ENCODE assay signal across 27 mouse cellular contexts in genomic region chr1:74169721-74170120, GRCm38 (mm10). TPM values are rescaled to one million over a fixed set of nuclear protein-coding genes. Genes with fewer than 3 reads are reported as not detected.
DNase-seq lines count a peak whose midpoint lies in the region; ATAC-seq lines count a peak whose summit lies in the region.
"Had no signal": no experiment of that assay in that cellular context is flagged by ENCODE, and none has a peak within 500 bp of the region (broad histone marks: within the 10 kb centered on the region; RNA-seq: fewer than 3 reads in every experiment).

No protein-coding gene starts in this region.

- no peak overlapping the region for H3K9ac ChIP-seq in midbrain, embryonic 11.5 days (ENCODE audit: low read length)
- no peak overlapping the region for H3K9ac ChIP-seq in midbrain, embryonic 14.5 days (replicated peaks; ENCODE audit: low read length)

- DNase-seq in heart, adult 11 months, result peak; percentile 48
- DNase-seq in heart, adult 18-20 months, result no peak
- peak; percentile 58 for DNase-seq in heart, embryonic 10.5 days (ENCODE audit: low spot score)
- no peak for DNase-seq in heart, postnatal 36 days
- DNase-seq in midbrain, embryonic 11.5 days (ENCODE audit: low spot score, missing footprints), result peak; percentile 64
- DNase-seq in midbrain, embryonic 14.5 days, result no peak
- DNase-seq: adrenal gland, adult 2 months; adrenal gland, adult 8-10 months; adrenal gland, postnatal 10 days; adrenal gland, postnatal 14 days; adrenal gland, postnatal 25 days; adrenal gland, postnatal 36 days; B cell, adult 2 months; cerebellum, adult 11 months; cerebellum, adult 11-12 months; cerebellum, adult 18-20 months had no signal

- H3K4me3 ChIP-seq in heart, embryonic 10.5 days, result no peak overlapping the region
- H3K4me3 ChIP-seq in midbrain, embryonic 11.5 days (ENCODE audit: low read depth, low read length), result no peak overlapping the region
- H3K4me3 ChIP-seq in midbrain, embryonic 14.5 days (replicated peaks; ENCODE audit: low read depth, low read length), result no peak overlapping the region

- WGBS in heart, embryonic 10.5 days, result 80% methylated on average over 3 of the region's 3 CpGs
- WGBS in midbrain, embryonic 11.5 days, result 84% methylated on average over 3 of the region's 3 CpGs
- 82% methylated on average over 3 of the region's 3 CpGs for WGBS in midbrain, embryonic 14.5 days

- intact Hi-C loops in heart, postnatal 36 days (cut with DNase I), result no loop called here

- no peaks in the 10 kb centered on the region for H3K36me3 ChIP-seq in heart, embryonic 10.5 days
- no peaks in the 10 kb centered on the region for H3K36me3 ChIP-seq in midbrain, embryonic 11.5 days (ENCODE audit: control insufficient read depth, insufficient read depth, low read length)
- no peaks in the 10 kb centered on the region for H3K36me3 ChIP-seq in midbrain, embryonic 14.5 days (ENCODE audit: control insufficient read depth, insufficient read depth, low read length)
- H3K36me3 ChIP-seq: G1E had no signal

- H3K9me3 ChIP-seq in heart, embryonic 10.5 days, result no peaks in the 10 kb centered on the region
- H3K9me3 ChIP-seq in midbrain, embryonic 11.5 days (ENCODE audit: control insufficient read depth, low read length), result no peaks in the 10 kb centered on the region
- H3K9me3 ChIP-seq in midbrain, embryonic 14.5 days (ENCODE audit: control insufficient read depth, low read length), result no peaks in the 10 kb centered on the region
- H3K9me3 ChIP-seq: G1E had no signal

- no peaks in the 10 kb centered on the region for H3K4me1 ChIP-seq in heart, embryonic 10.5 days
- no peaks in the 10 kb centered on the region for H3K4me1 ChIP-seq in midbrain, embryonic 11.5 days (ENCODE audit: control insufficient read depth, insufficient read depth, low read length)
- H3K4me1 ChIP-seq in midbrain, embryonic 14.5 days (ENCODE audit: control insufficient read depth, insufficient read depth, low read length), result no peaks in the 10 kb centered on the region

- no peak overlapping the region for H3K4me2 ChIP-seq in midbrain, embryonic 11.5 days
- H3K4me2 ChIP-seq in midbrain, embryonic 14.5 days (ENCODE audit: low read length), result no peak overlapping the region

- H3K27me3 ChIP-seq in heart, embryonic 10.5 days (ENCODE audit: insufficient read depth, poor library complexity, severe bottlenecking), result no peaks in the 10 kb centered on the region
- H3K27me3 ChIP-seq in midbrain, embryonic 11.5 days (ENCODE audit: control insufficient read depth, insufficient read depth, low read length), result no peaks in the 10 kb centered on the region
- no peaks in the 10 kb centered on the region for H3K27me3 ChIP-seq in midbrain, embryonic 14.5 days (ENCODE audit: control insufficient read depth, insufficient read depth, low read length)

- no peak for ATAC-seq in midbrain, embryonic 11.5 days (ENCODE audit: low FRiP score)
- ATAC-seq in midbrain, embryonic 14.5 days (ENCODE audit: low FRiP score, low TSS enrichment), result no peak
- ATAC-seq: activated CD4-positive, CD25-positive, alpha-beta regulatory T cell, adult 4 months; CD4-positive, CD25-positive, alpha-beta regulatory T cell, adult 4 months; Patski had no signal

- no peak overlapping the region for H3K27ac ChIP-seq in heart, embryonic 10.5 days
- no peak overlapping the region for H3K27ac ChIP-seq in midbrain, embryonic 11.5 days (ENCODE audit: low read depth, low read length)
- H3K27ac ChIP-seq in midbrain, embryonic 14.5 days (replicated peaks; ENCODE audit: low read depth, low read length), result no peak overlapping the region

RNA-seq across cellular contexts. Expression of gene Cxcr2, which starts 15.9 kb away (rescaled TPM):
- total RNA-seq in heart, adult 18-20 months (2021), result under 1 TPM in 1 of 2 experiments, not detected in 1; 0.44 TPM
- 0.09 and 0.20 TPM in 2 replicates for polyA plus RNA-seq in heart, embryonic 10.5 days (2016; fragmentation: Nextera tagmentation; extraction: Ambion mirVana)
- total RNA-seq in heart, postnatal 36 days (2021), result under 1 TPM; 0.16 to 0.17 TPM
- polyA plus RNA-seq in midbrain, embryonic 11.5 days (2014; fragmentation: Nextera tagmentation; extraction: Ambion mirVana), result 0.07 and 0.15 TPM in 2 replicates
- polyA plus RNA-seq in midbrain, embryonic 14.5 days (2014; fragmentation: Nextera tagmentation; extraction: Ambion mirVana), result not detected in 2 replicates
- total RNA-seq: adrenal gland, postnatal 25 days had no signal
- polyA plus RNA-seq: adrenal gland, adult 2 months; CD4-positive, CD25-positive, alpha-beta regulatory T cell, adult 4 months; G1E had no signal

RNA-seq across cellular contexts. Expression of gene Cxcr1, which starts 24.7 kb away (rescaled TPM):
- total RNA-seq in heart, adult 18-20 months (2021), result not detected
- polyA plus RNA-seq in heart, embryonic 10.5 days (2016; fragmentation: Nextera tagmentation; extraction: Ambion mirVana), result not detected in 2 replicates
- not detected for total RNA-seq in heart, postnatal 36 days (2021)
- not detected in 2 replicates for polyA plus RNA-seq in midbrain, embryonic 11.5 days (2014; fragmentation: Nextera tagmentation; extraction: Ambion mirVana)
- not detected in 2 replicates for polyA plus RNA-seq in midbrain, embryonic 14.5 days (2014; fragmentation: Nextera tagmentation; extraction: Ambion mirVana)
- total RNA-seq: adrenal gland, adult 18-20 months; adrenal gland, adult 2 months; adrenal gland, postnatal 10 days; adrenal gland, postnatal 14 days; adrenal gland, postnatal 25 days; adrenal gland, postnatal 36 days; adrenal gland, postnatal 4 days; CH12.LX; ES-E14; MEL had no signal
- polyA plus RNA-seq: activated CD4-positive, CD25-positive, alpha-beta regulatory T cell, adult 4 months; adrenal gland, adult 2 months; brain, embryonic 14.5 days; C2C12; CD4-positive, CD25-positive, alpha-beta regulatory T cell, adult 4 months; G1E; Patski had no signal

RNA-seq across cellular contexts. Expression of gene Rufy4, which starts 44.4 kb away (rescaled TPM):
- under 1 TPM; 0.84 to 0.95 TPM for total RNA-seq in heart, adult 18-20 months (2021)
- 0.16 and 0.23 TPM in 2 replicates for polyA plus RNA-seq in heart, embryonic 10.5 days (2016; fragmentation: Nextera tagmentation; extraction: Ambion mirVana)
- total RNA-seq in heart, postnatal 36 days (2021), result 1 to 10 TPM in 1 of 2 experiments, under 1 TPM in 1; 0.69 to 1.2 TPM
- polyA plus RNA-seq in midbrain, embryonic 11.5 days (2014; fragmentation: Nextera tagmentation; extraction: Ambion mirVana), result 0.22 and 0.25 TPM in 2 replicates
- 0.12 and 0.33 TPM in 2 replicates for polyA plus RNA-seq in midbrain, embryonic 14.5 days (2014; fragmentation: Nextera tagmentation; extraction: Ambion mirVana)
- total RNA-seq: CH12.LX, ES-E14 had no signal
- polyA plus RNA-seq: activated CD4-positive, CD25-positive, alpha-beta regulatory T cell, adult 4 months; CD4-positive, CD25-positive, alpha-beta regulatory T cell, adult 4 months; G1E had no signal

RNA-seq across cellular contexts. Expression of gene Tns1, which starts 45.5 kb away (rescaled TPM):
- 100 to 1,000 TPM; 636 to 666 TPM for total RNA-seq in heart, adult 18-20 months (2021)
- 49.8 and 75.4 TPM in 2 replicates for polyA plus RNA-seq in heart, embryonic 10.5 days (2016; fragmentation: Nextera tagmentation; extraction: Ambion mirVana)
- total RNA-seq in heart, postnatal 36 days (2021), result 100 to 1,000 TPM; 672 to 786 TPM
- 6.9 and 9.3 TPM in 2 replicates for polyA plus RNA-seq in midbrain, embryonic 11.5 days (2014; fragmentation: Nextera tagmentation; extraction: Ambion mirVana)
- polyA plus RNA-seq in midbrain, embryonic 14.5 days (2014; fragmentation: Nextera tagmentation; extraction: Ambion mirVana), result 7.6 and 11.0 TPM in 2 replicates
- total RNA-seq: MEL had no signal

Comparison
In these comparisons a context has a peak if more than half of its experiments do, and no peak if none do; other contexts are left out.
1. DNase-seq: peak in heart, adult 11 months (single experiment), heart, embryonic 10.5 days (single experiment) and midbrain, embryonic 11.5 days (single experiment); none in heart, adult 18-20 months (0 of 2), heart, postnatal 36 days (0 of 2) and midbrain, embryonic 14.5 days (single experiment).